Mouse (Mus musculus): ENCODE results near the gene Htt.

GRCm38 (mm10) chr5:34761509-34761908, at the start of gene Htt:
- TF ChIP-seq CHD2 (IDR thresholded peaks at IDR 0.05; ENCODE audit: low read depth, low read length) (no peak), ZC3H11A (IDR thresholded peaks at IDR 0.05; ENCODE audit: borderline replicate concordance, low read depth, low read length) (no peak), MAFK (IDR thresholded peaks at IDR 0.05; ENCODE audit: insufficient read depth, low read depth, low read length) (no peak), ZNF384 (IDR thresholded peaks at IDR 0.05; ENCODE audit: low read depth, low read length) (no peak), HCFC1 (IDR thresholded peaks at IDR 0.05; ENCODE audit: borderline replicate concordance, insufficient read depth, low read length) (no peak; the same call in 1 of the 2 replicates)

All from ES-E14 (cell line).